Mouse (Mus musculus): ENCODE results near the gene Arl6ip4.

Gene Arl6ip4

GRCm38 (mm10) chr5:124158305-124158704, 42.4 kb downstream of the Arl6ip4 start:
- DNase-seq, result peak in 1 of 2 experiments; percentile 38

GRCm38 (mm10) chr5:124159453-124159852, 43.6 kb downstream of the Arl6ip4 start:
- no peak for DNase-seq

- DNase-seq, result peak; percentile 43 to 48
Observed at GRCm38 (mm10) chr5:124161831-124162230, 45.9 kb downstream of the Arl6ip4 start.

GRCm38 (mm10) chr5:124162577-124162976, 46.7 kb downstream of the Arl6ip4 start:
- DNase-seq, result peak; percentile 85 to 89

GRCm38 (mm10) chr5:124163445-124163844, 47.6 kb downstream of the Arl6ip4 start:
- no peak for DNase-seq

- DNase-seq, result peak; percentile 61 to 72
Observed at GRCm38 (mm10) chr5:124165622-124166570, 50.0 kb downstream of the Arl6ip4 start.

- DNase-seq, result peak; percentile 66 to 78
Observed at GRCm38 (mm10) chr5:124166741-124167140, 50.9 kb downstream of the Arl6ip4 start.

GRCm38 (mm10) chr5:124167621-124168020, 51.7 kb downstream of the Arl6ip4 start:
- no peak for DNase-seq

Measured in cerebellum, postnatal 14 days (tissue).